Mouse (Mus musculus): Measurements from ENCODE around the gene Chmp6.

Chmp6 gene

DNA sequence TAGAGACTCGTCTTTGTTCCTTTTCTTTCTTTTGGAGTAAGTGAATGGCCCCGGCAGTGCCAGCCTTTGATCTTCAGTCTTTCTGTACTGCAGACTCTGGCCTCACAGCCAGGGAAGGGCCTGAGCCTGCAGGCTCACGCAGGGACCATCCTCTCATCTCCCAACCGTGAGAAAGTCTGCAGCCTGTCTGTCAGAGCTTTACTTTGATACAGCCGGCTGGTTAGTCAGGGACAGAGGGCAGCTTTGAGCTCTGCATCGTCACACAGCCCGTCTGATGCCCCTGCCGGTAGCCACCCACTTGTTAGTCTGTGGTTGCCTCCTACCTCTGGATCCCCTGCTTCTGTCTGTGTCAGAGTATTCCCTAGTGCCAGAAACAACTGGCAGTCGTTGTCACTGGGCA lies 51.8 kb downstream of the Chmp6 start:
- DNase-seq = no peak

DNA sequence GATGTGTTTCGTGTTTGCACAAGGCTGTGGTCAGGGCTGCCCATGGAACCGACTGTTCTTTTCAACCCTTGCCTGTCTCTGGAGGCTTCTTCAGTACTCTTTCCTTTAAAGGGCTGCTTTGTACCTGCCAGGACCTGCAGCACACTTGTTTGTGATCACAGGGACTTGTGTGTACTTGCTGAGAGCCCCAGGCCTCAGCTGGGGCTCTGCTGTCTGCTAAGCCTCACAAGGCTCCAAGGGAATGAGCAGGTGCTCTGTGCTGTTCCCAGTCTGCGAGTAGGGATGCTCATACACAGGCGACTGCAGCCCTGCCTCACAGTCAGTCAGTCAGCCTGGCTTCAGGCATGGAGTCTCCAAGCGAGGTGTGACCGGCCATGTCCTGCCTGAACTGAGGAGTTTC lies 53.1 kb downstream of the Chmp6 start:
- no peak for DNase-seq

DNA sequence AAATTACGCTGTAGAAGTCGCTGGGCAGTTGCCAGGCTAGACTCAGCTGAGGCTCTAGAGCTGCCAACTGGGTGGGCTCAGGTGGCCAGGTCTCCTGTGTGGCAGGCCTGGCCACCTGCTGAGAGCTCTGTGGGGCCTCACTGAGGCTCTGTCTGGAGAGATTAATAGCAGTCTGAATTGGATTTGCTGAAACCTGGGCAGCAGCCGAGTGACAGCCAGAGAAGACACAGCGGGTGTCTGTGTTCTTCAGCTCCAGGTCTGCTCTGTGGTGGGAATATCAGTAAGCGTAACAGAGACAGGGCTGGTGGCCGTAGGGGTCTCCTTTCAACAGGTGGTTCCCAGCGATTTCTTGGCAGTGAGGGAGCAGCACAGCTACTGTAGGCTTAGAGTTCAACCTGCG lies 54.2 kb downstream of the Chmp6 start:
- DNase-seq = no peak

DNA sequence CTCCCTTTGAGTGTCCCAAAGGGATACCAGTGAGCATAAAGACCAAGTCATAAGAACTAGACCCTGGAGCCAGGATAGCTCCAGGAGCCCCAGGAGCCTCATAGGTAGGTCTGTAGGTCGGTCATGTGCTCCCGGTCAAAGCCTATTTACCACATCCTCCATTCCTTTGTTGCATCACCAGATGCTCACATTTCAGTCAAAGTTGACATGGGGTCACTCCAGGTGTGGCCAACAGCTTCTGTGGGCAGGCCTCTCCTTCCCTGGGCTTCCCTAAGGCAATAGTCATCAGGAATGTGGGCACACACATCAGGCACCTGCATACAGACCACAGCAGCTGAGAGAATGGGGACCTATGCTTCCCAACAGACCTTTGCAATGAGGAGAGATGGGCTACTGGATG lies 54.7 kb downstream of the Chmp6 start:
- DNase-seq = no peak

All from right cerebral cortex, postnatal 25 days (tissue).